Mouse (Mus musculus) C2C12 (cell line): ENCODE data around the gene Rhbdl3.

ENCODE experiments used
- CEBPB ChIP-seq: IDR thresholded peaks from one replicate; pipeline ENCODE4 v1.6.1; 2011; ENCODE audit warnings: low read depth, mild to moderate bottlenecking, control low read depth, moderate library complexity
- CTCF ChIP-seq: IDR thresholded peaks from one replicate; pipeline ENCODE4 v1.5.1; 2011; ENCODE audit not compliant: control insufficient read depth, insufficient read depth, insufficient read length
- FOSL1 ChIP-seq: IDR thresholded peaks from one replicate; pipeline ENCODE4 v1.8.0; 2011; ENCODE audit warnings: mild to moderate bottlenecking, low read length; ENCODE audit not compliant: poor library complexity, insufficient read depth, severe bottlenecking
- MAX ChIP-seq: IDR thresholded peaks from one replicate; pipeline ENCODE4 v1.6.1; 2011; ENCODE audit warnings: mild to moderate bottlenecking, control low read depth
- MYOG ChIP-seq: IDR thresholded peaks from one replicate; pipeline ENCODE4 v1.6.1; 2011; ENCODE audit not compliant: control insufficient read depth, insufficient read length; ENCODE audit errors: extremely low read depth
- USF1 ChIP-seq: IDR thresholded peaks from one replicate; pipeline ENCODE4 v1.6.1; 2011; ENCODE audit warnings: low read depth, mild to moderate bottlenecking, control low read depth, moderate library complexity

DNA sequence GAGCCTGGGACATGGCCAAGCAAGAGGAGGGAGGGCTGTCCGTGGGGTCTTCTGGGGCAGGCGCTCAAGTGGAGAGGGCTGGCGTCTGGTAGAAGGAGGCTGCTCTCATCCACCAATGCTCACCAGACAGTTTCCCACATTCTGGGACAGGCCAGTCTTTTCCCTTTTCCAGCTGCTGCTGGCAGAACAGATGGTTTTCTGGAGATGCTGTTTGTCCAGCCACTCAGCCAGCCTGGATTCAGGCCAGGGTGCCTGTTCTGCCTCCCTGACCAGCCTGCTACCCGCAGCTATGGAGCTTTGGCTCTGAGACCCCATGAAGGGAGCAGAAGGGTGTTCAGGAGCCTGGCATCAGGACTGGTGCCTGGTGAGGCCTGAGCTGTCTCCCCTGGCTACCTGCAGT is 10.6 kb downstream of the Rhbdl3 start:
- TF ChIP-seq CTCF, result no peak
- TF ChIP-seq MAX, result no peak
- TF ChIP-seq USF1, result no peak
- no peak for TF ChIP-seq CEBPB
- no peak for TF ChIP-seq MYOG
- TF ChIP-seq FOSL1, result no peak
